Mouse (Mus musculus) T-cell, adult 2 months (primary cell): ENCODE results near the gene Polr3h.
"Not testable (repeated sequence)": the region's sequence is repeated elsewhere in the genome, so short reads cannot be mapped to it uniquely, and the experiment has no call there.

Experiments
- DNase-seq: peaks from one replicate; pipeline ENCODE4 v3.0.0; 2022; ENCODE audit warnings: low spot score

Gene Polr3h

DNA sequence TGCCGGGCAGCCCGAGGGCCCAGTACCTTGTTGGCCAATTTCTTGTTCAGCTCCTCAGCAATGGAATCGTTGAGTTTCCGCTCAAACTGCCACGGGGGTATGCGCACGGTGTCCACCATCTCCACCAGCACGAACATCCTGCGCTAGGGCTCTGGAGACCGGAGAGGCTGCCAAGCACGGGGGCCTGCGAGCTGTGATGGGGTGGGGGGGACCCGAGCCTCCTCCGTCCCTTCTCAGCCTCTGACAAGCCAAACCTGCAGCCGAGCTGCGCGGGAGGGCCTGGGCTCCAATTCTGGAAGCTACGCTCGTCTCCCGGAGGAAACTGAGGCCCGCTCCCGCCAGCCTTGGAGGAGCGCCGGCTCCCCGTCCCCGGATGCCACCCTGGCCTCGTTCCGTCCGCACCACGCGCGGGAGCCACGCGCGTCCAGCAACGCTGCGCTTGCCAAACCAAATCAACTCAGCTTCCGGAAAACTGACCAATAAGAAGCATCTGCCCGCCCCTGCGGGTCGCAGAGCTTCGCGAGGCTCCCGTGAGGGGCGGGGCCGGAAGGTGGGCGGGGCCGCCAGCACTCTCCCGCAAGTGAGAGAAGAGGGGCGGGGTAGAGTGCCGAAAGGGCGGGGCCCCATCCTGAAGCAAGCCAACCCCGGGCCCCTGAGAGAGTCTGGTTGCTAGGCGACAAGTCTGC is at the start of gene Polr3h:
Gene Polr3h, minus strand, starts transcription at position 481 of the 686 bp plus-strand sequence.
- peak; percentile 95 for DNase-seq

DNA sequence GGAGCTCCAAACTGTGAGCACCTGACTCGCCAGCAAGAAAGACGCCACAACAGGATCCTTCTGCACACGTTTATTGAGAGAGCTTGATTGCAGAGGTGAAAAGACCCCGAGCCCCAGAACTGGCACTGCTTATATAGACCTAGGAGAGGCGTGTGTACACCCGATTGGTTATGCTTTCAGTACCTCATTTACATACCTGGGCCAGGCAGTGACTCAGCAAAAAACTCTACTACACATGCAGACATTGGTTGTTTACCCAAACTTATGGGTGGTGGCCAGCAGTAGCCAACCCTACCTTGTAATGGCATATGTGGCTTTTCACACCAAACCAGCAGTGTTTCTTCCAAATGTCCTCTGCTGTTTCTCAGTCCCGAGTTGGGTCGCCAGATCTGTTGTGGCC is 49.1 kb upstream of the Polr3h start:
- not testable (repeated sequence) for DNase-seq

- DNase-seq: not testable (repeated sequence)
Measured at GRCm38 (mm10) chr15:81970498-81970897, 44.5 kb upstream of the Polr3h start.

DNA sequence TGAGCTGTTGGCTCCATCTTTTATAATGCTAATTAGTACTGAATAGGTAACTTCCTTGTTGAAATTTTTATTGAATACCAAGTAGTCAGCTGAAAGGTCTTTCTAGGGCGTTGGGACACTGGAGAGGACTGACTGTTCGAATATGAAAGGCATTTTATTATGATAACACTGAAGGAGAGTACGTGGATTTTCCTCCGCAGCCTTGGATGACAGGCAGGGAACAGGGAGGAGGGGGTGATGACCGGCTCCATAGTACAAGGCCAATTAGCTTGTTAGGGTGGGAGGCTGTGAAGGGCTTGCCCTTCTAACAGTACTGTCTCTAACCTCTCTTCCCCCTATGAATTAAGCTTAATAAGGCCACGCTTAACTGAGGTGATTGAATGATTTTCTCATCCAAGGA is 43.6 kb upstream of the Polr3h start:
- DNase-seq: not testable (repeated sequence)

GRCm38 (mm10) chr15:81969173-81969572 is 43.1 kb upstream of the Polr3h start:
- no peak for DNase-seq

GRCm38 (mm10) chr15:81968447-81968846 is 42.4 kb upstream of the Polr3h start:
- DNase-seq: no peak

GRCm38 (mm10) chr15:81967821-81968220 is 41.8 kb upstream of the Polr3h start:
- no peak for DNase-seq

- no peak for DNase-seq
Measured at GRCm38 (mm10) chr15:81966062-81966829, 40.2 kb upstream of the Polr3h start.

DNA sequence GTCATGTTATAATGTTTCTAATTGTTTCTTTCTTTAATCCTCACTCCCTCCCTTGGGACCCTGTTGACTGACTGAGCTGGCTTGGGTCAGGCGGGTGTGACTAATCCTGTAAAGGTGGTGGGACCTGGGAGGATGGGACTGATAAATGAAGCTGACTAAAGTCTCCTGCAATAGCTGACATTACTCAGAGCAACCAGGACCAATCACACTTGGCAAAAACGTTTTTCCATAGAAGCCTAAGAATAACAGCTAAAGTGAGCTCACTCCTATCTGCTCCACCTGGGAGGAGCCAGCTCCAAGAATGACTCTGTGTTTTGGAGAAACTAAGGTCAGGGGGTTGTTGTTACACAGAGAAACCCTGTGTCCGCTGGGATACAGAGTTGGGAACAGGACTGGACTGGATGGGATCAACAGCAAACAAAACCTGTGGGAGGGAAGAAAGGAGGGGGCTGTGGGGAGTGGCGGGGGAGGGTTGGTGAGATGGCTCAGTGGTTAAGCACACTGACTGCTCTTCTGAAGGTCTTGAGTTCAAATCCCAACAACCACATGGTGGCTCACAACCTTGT is 39.0 kb upstream of the Polr3h start:
- no peak for DNase-seq

DNA sequence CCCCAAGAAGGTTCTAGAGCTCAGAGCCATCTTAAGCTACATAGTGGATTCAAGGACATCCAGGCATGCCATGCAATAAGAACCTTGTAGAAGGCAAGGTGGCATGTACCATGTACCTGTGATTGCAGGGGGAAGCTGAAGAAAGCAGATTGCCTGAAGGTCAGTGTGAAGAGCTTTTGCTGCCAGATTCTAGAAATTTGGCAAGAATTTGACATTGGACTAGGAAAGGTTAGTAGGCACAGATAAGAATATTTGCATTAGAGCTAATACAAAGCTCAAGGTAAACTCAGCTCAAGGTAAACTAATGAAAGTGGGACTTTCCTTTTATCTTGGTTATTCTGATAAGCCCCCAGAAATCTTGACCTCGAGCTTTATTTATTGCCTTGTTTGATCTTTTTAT is 38.2 kb upstream of the Polr3h start:
- no peak for DNase-seq

DNA sequence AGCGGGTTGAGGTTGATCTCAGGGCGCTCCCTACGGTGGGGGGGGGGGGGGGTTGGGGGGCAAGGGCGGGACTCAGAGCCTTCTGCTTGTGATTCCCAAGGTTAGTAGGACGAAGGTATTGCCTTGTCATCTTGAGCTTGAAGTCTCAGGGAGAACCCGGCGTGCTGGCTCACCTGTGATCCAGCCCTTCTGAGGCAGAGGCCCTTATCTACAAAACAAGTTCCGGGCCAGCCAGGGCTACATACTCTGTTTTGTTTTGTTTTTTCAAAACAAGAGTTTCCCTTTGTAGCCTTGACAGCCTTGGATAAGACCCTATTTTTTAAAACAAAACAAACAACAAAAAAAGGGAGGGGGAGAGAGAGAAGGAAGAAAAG is 35.0 kb upstream of the Polr3h start:
- DNase-seq: no peak

- peak; percentile 98 for DNase-seq
Measured at GRCm38 (mm10) chr15:81960171-81961077, 34.4 kb upstream of the Polr3h start, which contains the start of gene Pmm1. Gene Pmm1 (minus strand): TSS chr15:81960930.

DNA sequence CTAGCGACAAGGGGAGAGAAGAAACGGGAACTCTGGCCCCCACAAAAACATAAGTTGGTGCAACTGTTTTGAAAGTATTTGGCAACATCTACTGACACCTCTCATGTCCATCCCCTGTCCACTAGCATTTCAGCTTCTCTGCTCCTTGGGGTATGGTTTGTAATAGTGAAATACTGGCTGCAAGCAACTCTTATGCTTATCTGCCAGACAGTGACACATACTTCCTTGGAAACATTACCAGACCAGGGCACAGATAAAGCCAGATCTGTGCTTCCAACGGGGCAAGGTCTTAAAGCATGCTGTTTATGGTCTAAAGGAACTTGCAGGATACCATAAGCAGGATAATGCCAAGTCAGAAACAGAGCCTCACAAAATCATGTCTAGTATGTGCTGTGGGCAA is 32.9 kb upstream of the Polr3h start:
- no peak for DNase-seq

DNA sequence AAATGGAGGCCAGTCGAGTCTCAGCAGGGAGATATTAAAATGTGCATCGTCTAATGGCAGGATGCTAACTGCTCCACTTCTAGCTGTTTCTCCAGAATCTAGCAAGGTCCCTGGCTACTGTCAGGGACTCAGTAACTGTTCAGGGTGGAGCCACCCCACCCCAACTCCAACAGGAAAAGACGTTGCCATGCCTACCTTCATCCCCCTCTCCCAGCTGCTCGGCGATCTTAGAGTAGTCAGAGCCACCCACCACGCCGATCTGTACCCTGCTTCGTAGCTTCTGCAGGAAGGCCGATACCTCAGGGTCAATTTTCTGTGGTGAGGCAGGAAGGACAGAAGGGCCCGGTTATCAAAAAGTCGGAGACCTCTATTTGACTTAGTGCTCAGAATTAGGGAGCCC is 31.6 kb upstream of the Polr3h start:
- DNase-seq: no peak

GRCm38 (mm10) chr15:81956457-81956856 is 30.4 kb upstream of the Polr3h start:
- peak; percentile 55 for DNase-seq

- no peak for DNase-seq
Measured at GRCm38 (mm10) chr15:81955414-81955813, 29.4 kb upstream of the Polr3h start.

DNA sequence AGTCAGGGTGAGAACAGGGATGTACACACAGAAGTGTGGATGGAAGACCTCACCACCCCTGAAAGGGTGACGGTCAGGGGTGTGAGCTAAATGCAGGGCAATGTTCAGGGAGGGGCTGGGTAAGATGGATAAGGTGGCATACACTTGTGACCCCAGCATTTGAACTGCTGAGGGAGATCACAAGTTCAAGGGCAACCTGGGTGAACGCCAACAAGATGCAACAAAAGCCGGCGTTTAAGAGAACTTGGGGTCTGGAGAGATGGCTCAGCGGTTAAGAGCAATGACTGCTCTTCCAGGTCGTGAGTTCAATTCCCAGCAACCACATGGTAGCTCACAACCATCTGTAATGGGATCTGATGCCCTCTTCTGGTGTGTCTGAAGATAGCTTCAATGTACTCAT is 28.7 kb upstream of the Polr3h start:
- no peak for DNase-seq

DNA sequence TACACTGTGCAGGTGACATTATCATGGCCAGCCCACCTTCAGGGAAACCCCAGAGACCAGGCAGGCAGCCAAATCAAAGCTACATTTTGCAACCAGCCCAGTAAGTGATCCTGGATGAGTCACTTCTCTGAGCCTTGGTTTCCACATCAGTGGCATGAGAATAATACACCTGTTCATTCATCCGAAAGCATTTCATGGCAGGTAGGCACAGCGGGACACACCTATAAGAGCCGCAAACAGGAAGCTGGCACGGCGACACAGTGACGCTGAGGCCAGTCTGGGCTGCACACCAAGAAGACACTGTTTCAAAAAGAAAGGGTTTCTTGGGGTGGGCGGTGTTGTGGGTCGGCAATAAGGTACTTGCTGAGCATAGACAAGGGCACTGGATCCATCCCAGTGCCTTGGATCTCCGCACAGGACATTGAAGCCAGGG is 28.1 kb upstream of the Polr3h start:
- DNase-seq: no peak

- no peak for DNase-seq
Measured at GRCm38 (mm10) chr15:81952310-81952709, 26.3 kb upstream of the Polr3h start.

GRCm38 (mm10) chr15:81951159-81951558 is 25.1 kb upstream of the Polr3h start:
- DNase-seq: no peak

GRCm38 (mm10) chr15:81950716-81951115 is 24.7 kb upstream of the Polr3h start:
- no peak for DNase-seq

GRCm38 (mm10) chr15:81949476-81950131 is 23.6 kb upstream of the Polr3h start:
- DNase-seq: no peak
